Mouse (Mus musculus) monocyte, adult 5-6 weeks (primary cell): ENCODE measurements around the gene 4930452B06Rik. TPM values are rescaled to one million over a fixed set of nuclear protein-coding genes. Genes with fewer than 3 reads are reported as not detected.
"Not testable (repeated sequence)": the region's sequence is repeated elsewhere in the genome, so short reads cannot be mapped to it uniquely, and the experiment has no call there.

Experiments
- ATAC-seq: fragments of 153-309, 156-312 bp; replicated peaks from 2 replicates; pipeline ENCODE4 v1.8.0; 2017; ENCODE audit warnings: mild to moderate bottlenecking; ENCODE audit not compliant: low TSS enrichment, insufficient number of reproducible peaks, severe bottlenecking, poor library complexity, low FRiP score
- total RNA-seq: library from RNA; stranded (forward); fragments of 200-1000, 200-491, 200-594 nt; gene quantifications from 3 replicates; pipeline ENCODE4 v1.2.3, GENCODE M21; 2017

4930452B06Rik gene
- not detected in 3 replicates for total RNA-seq

GRCm38 (mm10) chr14:8665636-8666411, at the start of gene 4930452B06Rik:
Gene 4930452B06Rik (minus strand): TSS chr14:8666240.
- ATAC-seq, result no peak

- no peak for ATAC-seq
Measured at GRCm38 (mm10) chr14:8712674-8713073, 46.6 kb upstream of the 4930452B06Rik start.

GRCm38 (mm10) chr14:8689451-8689850, 23.4 kb upstream of the 4930452B06Rik start:
- ATAC-seq, result no peak

- no peak for ATAC-seq
Measured at GRCm38 (mm10) chr14:8688462-8688861, 22.4 kb upstream of the 4930452B06Rik start.

GRCm38 (mm10) chr14:8686185-8686584, 20.1 kb upstream of the 4930452B06Rik start:
- no peak for ATAC-seq

GRCm38 (mm10) chr14:8679896-8680295, 13.9 kb upstream of the 4930452B06Rik start:
- ATAC-seq, result no peak

- no peak for ATAC-seq
Measured at GRCm38 (mm10) chr14:8660359-8660758, 5.7 kb downstream of the 4930452B06Rik start.

- ATAC-seq, result no peak
Measured at GRCm38 (mm10) chr14:8641650-8642279, 24.3 kb downstream of the 4930452B06Rik start.

GRCm38 (mm10) chr14:8632211-8632610, 33.8 kb downstream of the 4930452B06Rik start:
- ATAC-seq, result no peak

GRCm38 (mm10) chr14:8628406-8628805, 37.6 kb downstream of the 4930452B06Rik start:
- no peak for ATAC-seq

- ATAC-seq, result no peak
Measured at GRCm38 (mm10) chr14:8627481-8627880, 38.6 kb downstream of the 4930452B06Rik start.

GRCm38 (mm10) chr14:8621164-8621563, 44.9 kb downstream of the 4930452B06Rik start:
- no peak for ATAC-seq

- ATAC-seq, result no peak
Measured at GRCm38 (mm10) chr14:8620580-8620979, 45.5 kb downstream of the 4930452B06Rik start.

GRCm38 (mm10) chr14:8615636-8616035, 50.4 kb downstream of the 4930452B06Rik start:
- no peak for ATAC-seq

- not testable (repeated sequence) for ATAC-seq
Measured at GRCm38 (mm10) chr14:8614430-8614829, 51.6 kb downstream of the 4930452B06Rik start.

- ATAC-seq, result no peak
Measured at GRCm38 (mm10) chr14:8612080-8612479, 54.0 kb downstream of the 4930452B06Rik start.

- ATAC-seq, result no peak
Measured at GRCm38 (mm10) chr14:8610108-8610507, 55.9 kb downstream of the 4930452B06Rik start.

- ATAC-seq, result no peak
Measured at GRCm38 (mm10) chr14:8608559-8609171, 57.4 kb downstream of the 4930452B06Rik start.

GRCm38 (mm10) chr14:8604898-8605297, 61.1 kb downstream of the 4930452B06Rik start:
- ATAC-seq, result no peak

- ATAC-seq, result no peak
Measured at GRCm38 (mm10) chr14:8585031-8585430, 81.0 kb downstream of the 4930452B06Rik start.
